Mouse (Mus musculus) liver, embryonic 14.5 days (tissue): ENCODE data around the gene Pdlim5.

Experiments
- CTCF ChIP-seq: IDR thresholded peaks from 2 replicates; pipeline ENCODE4 v1.5.1; 2016; ENCODE audit warnings: antibody characterized with exemption, low read depth, control low read depth
- EP300 ChIP-seq: IDR thresholded peaks from 2 replicates; pipeline ENCODE4 v1.6.1; 2016; ENCODE audit warnings: antibody characterized with exemption, low read depth

GRCm38 (mm10) chr3:142331872-142332554, 63.5 kb downstream of the Pdlim5 start:
- no peak for TF ChIP-seq CTCF
- no peak for TF ChIP-seq EP300
